Mouse (Mus musculus) intestine, embryonic 16.5 days (tissue): ENCODE measurements around the gene Ubl7. TPM values are rescaled to one million over a fixed set of nuclear protein-coding genes. Genes with fewer than 3 reads are reported as not detected.
A peak's percentile ranks its signal among the peaks of the same experiment; 100 is the strongest.

Experiments used
- ATAC-seq: fragments of 200-750 bp; cut with Nextera tagmentation; 2 replicates; pipeline ENCODE4 v1.8.0; 2017; ENCODE audit warnings: moderate TSS enrichment, moderate library complexity
- H3K27ac ChIP-seq: fragments of 300-500 bp; sonication (generic); 2 replicates; pipeline ENCODE4 v1.5.1; 2014; ENCODE audit warnings: mild to moderate bottlenecking, low read length
- H3K27me3 ChIP-seq: fragments of 300-500 bp; sonication (generic); replicated peaks from 2 replicates; pipeline ENCODE4 v1.6.1; 2014; ENCODE audit warnings: low read length, control low read depth, mixed read lengths; ENCODE audit not compliant: control insufficient read depth, insufficient read depth
- H3K36me3 ChIP-seq: fragments of 300-500 bp; sonication (generic); 2 replicates; pipeline ENCODE4 v1.6.1; 2014; ENCODE audit warnings: low read length, control low read depth; ENCODE audit not compliant: control insufficient read depth, insufficient read depth
- H3K4me1 ChIP-seq: fragments of 300-500 bp; sonication (generic); 2 replicates; pipeline ENCODE4 v1.6.1; 2014; ENCODE audit warnings: low read length, control low read depth, mixed read lengths; ENCODE audit not compliant: control insufficient read depth, insufficient read depth
- H3K4me2 ChIP-seq: fragments of 300-500 bp; sonication (generic); 2 replicates; pipeline ENCODE4 v1.6.1; 2014; ENCODE audit warnings: low read depth, low read length, control low read depth
- H3K4me3 ChIP-seq: fragments of 300-500 bp; sonication (generic); 2 replicates; pipeline ENCODE4 v1.5.1; 2014; ENCODE audit warnings: mild to moderate bottlenecking, low read length
- H3K9ac ChIP-seq: fragments of 300-500 bp; sonication (generic); 2 replicates; pipeline ENCODE4 v1.6.1; 2014; ENCODE audit warnings: low read depth, low read length
- H3K9me3 ChIP-seq: fragments of 300-500 bp; sonication (generic); 2 replicates; pipeline ENCODE4 v1.6.1; 2016; ENCODE audit warnings: low read length, control low read depth; ENCODE audit not compliant: control insufficient read depth
- WGBS: fragments of 180-500 bp; shearing (Covaris S2); extraction: QIAGEN DNeasy Blood & Tissue Kit; methylation state at CpG from one replicate; pipeline ENCODE4 v1.1.7; 2014; 5-methylcytosine and 5-hydroxymethylcytosine counted together
- polyA plus RNA-seq: library from polyadenylated mRNA; unstranded; fragments of >200 nt; fragmentation: Nextera tagmentation; extraction: Ambion mirVana; gene quantifications from 2 replicates; pipeline ENCODE4 v1.2.1, GENCODE M21; 2015

The Ubl7 gene
- polyA plus RNA-seq, 1 experiment from 2014 or later, result 91.6 TPM

DNA sequence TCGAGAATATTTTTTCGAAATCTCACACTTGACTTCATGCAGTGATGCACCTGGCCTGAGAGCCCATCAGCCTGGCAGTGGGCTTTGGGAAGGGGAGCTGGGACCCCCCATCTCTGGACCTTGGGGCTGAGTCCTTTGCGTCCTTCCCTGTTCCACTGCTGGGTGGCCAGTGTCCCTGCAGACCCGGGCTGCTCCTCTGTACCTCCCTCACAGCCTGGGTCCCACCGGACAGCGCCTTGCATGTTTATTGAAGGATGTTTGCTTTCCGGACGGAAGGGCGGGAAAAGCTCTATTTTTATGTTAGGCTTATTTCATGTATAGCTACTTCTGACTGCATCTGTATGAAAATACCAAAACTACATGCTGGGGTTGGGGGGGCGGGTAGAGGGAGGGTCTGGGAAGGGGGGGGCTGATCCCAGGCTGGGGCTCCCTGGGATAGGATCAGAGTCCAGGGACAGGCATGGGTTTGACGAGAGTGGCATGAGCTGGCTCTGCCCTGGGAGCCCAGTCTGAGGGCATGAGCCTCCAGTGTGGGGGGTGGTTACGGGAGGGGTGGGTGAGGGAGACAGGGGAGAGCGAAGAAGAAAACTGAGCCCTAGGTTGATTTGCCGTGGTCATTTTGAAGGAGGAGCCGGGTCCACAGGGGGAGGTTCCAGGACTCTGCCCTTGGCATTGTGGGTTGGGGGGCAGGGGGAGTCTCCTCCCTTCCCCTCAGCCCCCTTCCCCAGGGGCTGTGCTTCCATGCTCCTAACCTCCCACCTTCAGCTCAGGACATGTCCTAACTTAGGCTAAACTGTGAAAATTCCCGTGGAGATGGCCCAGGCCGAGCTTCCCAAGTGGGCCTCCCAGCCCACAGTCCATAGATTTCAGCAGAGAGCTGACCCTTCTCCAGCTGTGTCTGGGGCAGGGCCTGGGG lies 51.3 kb downstream of the Ubl7 start:
- no peak for ATAC-seq
- Histone ChIP-seq H3K9me3 (no peaks in the 10 kb centered on the region), H3K9ac (no peak overlapping the region), H3K4me3 (no peak overlapping the region), H3K27ac (no peak overlapping the region), H3K36me3 (no peaks in the 10 kb centered on the region), H3K27me3 (no peaks in the 10 kb centered on the region), H3K4me2 (no peak overlapping the region), H3K4me1 (peaks cover 26% of the 10 kb centered on the region)
- WGBS, result 55% methylated on average over 17 of the region's 17 CpGs

- Histone ChIP-seq H3K36me3 (no peaks in the 10 kb centered on the region), H3K4me3 (no peak overlapping the region), H3K9me3 (no peaks in the 10 kb centered on the region), H3K4me1 (peaks cover 35% of the 10 kb centered on the region), H3K9ac (no peak overlapping the region), H3K27me3 (no peaks in the 10 kb centered on the region), H3K27ac (no peak overlapping the region), H3K4me2 (no peak overlapping the region)
- ATAC-seq, result no peak
- 88% methylated on average over 4 of the region's 4 CpGs for WGBS
These were observed 52.6 kb downstream of the Ubl7 start for GRCm38 (mm10) chr9:57963249-57963997.

- H3K4me1 ChIP-seq, result peaks cover 39% of the 10 kb centered on the region
- no peaks in the 10 kb centered on the region for H3K36me3 ChIP-seq
- no peaks in the 10 kb centered on the region for H3K9me3 ChIP-seq
- no peak overlapping the region for H3K4me2 ChIP-seq
- 84% methylated on average over 5 of the region's 5 CpGs for WGBS
- no peak overlapping the region for H3K9ac ChIP-seq
- H3K4me3 ChIP-seq, result no peak overlapping the region
- ATAC-seq, result no peak
- H3K27ac ChIP-seq, result no peak overlapping the region
- H3K27me3 ChIP-seq, result no peaks in the 10 kb centered on the region
These were observed 53.2 kb downstream of the Ubl7 start for GRCm38 (mm10) chr9:57963998-57964395.

- 76% methylated on average over 6 of the region's 6 CpGs for WGBS
- Histone ChIP-seq H3K4me2 (no peak overlapping the region), H3K27me3 (no peaks in the 10 kb centered on the region), H3K9me3 (no peaks in the 10 kb centered on the region), H3K4me1 (peaks cover 43% of the 10 kb centered on the region), H3K27ac (no peak overlapping the region), H3K4me3 (no peak overlapping the region), H3K9ac (no peak overlapping the region), H3K36me3 (no peaks in the 10 kb centered on the region)
- no peak for ATAC-seq
These were observed 53.9 kb downstream of the Ubl7 start for GRCm38 (mm10) chr9:57964528-57965250.

DNA sequence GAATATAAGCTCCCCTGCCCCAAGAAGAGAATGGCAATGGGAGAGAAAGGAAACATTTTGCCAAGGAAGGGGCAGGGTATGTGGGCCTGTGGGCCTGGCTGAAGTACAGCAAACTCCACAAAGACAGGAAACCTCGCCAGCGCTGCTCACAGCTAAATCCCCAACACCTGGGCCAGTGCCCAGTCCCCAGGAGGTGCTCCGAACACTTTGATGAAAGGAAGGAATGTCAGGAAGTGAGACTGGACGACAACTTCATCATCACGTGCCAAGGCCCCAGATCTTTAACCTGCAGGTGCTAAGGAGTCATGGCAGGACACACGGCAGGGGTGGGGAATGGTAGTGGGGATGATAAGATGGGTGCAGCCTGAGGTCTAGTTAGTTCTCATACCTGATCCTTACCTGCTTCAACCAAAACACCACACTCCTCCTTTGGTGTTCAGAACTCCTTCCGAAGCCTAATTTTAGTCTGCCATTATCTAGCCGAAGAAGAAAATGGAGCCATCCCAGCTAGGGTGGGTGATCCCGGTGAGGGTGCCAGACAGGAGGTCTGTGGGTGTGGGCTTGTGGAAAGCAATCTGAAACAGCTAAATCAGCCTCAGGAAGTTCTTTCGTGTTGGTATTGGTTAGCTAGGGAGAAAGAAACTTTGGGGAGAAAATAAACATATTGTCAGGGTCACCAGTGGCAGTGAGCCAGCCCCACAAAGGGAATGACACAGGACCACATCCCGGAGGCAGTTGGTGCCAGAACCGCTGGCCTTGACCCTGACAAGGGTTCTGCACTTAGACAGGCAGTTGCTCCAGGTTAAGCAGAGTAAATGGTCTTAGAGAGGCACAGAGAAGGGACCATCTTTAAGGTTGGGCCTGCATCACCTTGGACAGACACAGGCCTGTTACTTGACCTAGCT lies 54.8 kb downstream of the Ubl7 start:
- no peak overlapping the region for H3K27ac ChIP-seq

DNA sequence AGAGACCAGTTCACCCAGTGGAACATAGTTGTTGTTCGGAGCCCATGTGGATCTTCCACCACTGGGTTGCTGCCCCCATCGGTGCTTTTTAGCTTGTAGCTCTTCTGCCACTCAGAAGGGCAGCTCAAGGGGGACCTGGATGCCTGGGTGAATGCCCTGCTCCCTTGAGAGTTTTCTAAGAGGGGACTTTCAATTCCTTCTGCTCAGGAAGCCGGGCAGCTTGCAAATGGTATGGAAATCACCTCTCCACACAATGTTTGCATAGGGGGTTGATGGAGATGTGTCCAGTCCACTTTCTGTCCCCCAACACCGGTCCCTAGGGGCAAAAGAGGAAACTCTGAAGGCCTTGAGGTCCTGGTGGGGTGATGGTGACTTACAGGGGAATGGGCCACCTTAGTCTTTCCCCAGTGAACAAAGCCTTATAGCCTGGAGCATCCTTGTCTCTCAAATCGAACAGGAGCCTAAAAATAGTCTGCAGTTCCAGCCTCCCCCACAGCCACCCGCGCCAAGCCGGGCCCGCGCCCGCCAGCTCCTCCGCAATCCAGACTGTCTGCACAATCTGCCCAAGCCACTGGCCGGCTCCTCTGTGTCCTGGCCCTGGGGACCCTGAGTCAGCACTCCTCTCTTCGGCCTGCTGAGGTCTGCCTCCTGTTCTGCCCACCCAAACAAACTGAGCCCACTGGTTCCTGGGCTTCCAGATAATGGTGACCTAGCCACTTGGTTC lies 56.6 kb downstream of the Ubl7 start:
- H3K4me3 ChIP-seq, result no peak overlapping the region

More for the DNA sequence above, 54.8 kb downstream of the Ubl7 start:
- Histone ChIP-seq H3K9me3 (no peaks in the 10 kb centered on the region), H3K4me3 (no peak overlapping the region), H3K27me3 (no peaks in the 10 kb centered on the region), H3K4me1 (peaks cover 43% of the 10 kb centered on the region), H3K9ac (no peak overlapping the region), H3K36me3 (no peaks in the 10 kb centered on the region), H3K4me2 (no peak overlapping the region)
- 65% methylated on average over 12 of the region's 12 CpGs for WGBS
- ATAC-seq, result no peak

DNA sequence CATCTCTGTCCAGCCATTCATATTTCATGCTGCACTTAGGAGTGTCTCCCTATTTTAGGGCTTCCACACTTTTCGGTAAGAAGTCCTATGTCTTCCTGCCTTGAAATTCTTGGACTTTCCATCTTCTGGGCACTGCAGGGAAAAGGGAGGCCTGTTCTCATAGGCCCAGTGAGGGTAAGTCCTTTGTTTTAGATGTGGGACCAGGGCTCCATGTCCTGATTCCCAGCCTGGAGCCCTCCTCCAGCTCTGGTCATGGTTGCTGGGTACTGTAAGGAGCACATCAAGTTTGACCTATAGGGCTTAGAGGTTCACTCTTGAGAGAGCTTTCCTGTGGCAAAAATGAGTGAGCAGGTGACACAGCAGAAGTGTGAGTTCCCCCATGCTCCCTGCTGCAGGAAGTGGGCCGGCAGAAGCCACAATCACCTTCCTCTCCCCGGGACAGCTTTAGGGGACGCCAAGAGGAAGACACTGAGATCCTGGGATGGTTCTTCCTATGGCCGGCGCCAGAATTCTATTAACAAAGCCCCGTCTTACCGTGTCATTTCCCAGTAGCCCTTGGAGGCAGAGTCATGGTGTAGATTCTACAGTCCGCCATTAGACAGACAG lies 57.5 kb downstream of the Ubl7 start:
- ATAC-seq, result no peak
- H3K9me3 ChIP-seq, result no peaks in the 10 kb centered on the region
- no peak overlapping the region for H3K9ac ChIP-seq
- no peak overlapping the region for H3K4me3 ChIP-seq
- WGBS, result 84% methylated on average over 9 of the region's 9 CpGs
- H3K27me3 ChIP-seq, result no peaks in the 10 kb centered on the region
- no peaks in the 10 kb centered on the region for H3K36me3 ChIP-seq
- peak overlapping the region; percentile 77 for H3K27ac ChIP-seq
- peaks cover 56% of the 10 kb centered on the region for H3K4me1 ChIP-seq
- H3K4me2 ChIP-seq, result no peak overlapping the region

More for the DNA sequence above, 56.6 kb downstream of the Ubl7 start:
- 77% methylated on average over 14 of the region's 14 CpGs for WGBS
- Histone ChIP-seq H3K27ac (no peak overlapping the region), H3K27me3 (no peaks in the 10 kb centered on the region), H3K4me2 (no peak overlapping the region), H3K4me1 (peaks cover 48% of the 10 kb centered on the region), H3K36me3 (no peaks in the 10 kb centered on the region), H3K9me3 (no peaks in the 10 kb centered on the region), H3K9ac (no peak overlapping the region)
- ATAC-seq, result no peak
